Mouse (Mus musculus) liver, embryonic 12.5 days (tissue): ENCODE measurements around the gene Purb. TPM values are rescaled to one million over a fixed set of nuclear protein-coding genes. Genes with fewer than 3 reads are reported as not detected.
"Not testable (repeated sequence)": the region's sequence is repeated elsewhere in the genome, so short reads cannot be mapped to it uniquely, and the experiment has no call there.

Experiments
- ATAC-seq: fragments of 200-750 bp; cut with Nextera tagmentation; 2 replicates; pipeline ENCODE4 v1.8.0; 2017; ENCODE audit warnings: moderate number of reproducible peaks, mild to moderate bottlenecking, moderate library complexity
- H3K27ac ChIP-seq: fragments of 300-500 bp; sonication (generic); 2 replicates; pipeline ENCODE4 v1.5.1; 2016; ENCODE audit warnings: mild to moderate bottlenecking
- H3K27me3 ChIP-seq: fragments of 300-500 bp; sonication (generic); replicated peaks from 2 replicates; pipeline ENCODE4 v1.6.1; 2016; ENCODE audit warnings: mild to moderate bottlenecking, moderate library complexity
- H3K36me3 ChIP-seq: fragments of 300-500 bp; sonication (generic); 2 replicates; pipeline ENCODE4 v1.6.1; 2016; ENCODE audit warnings: mild to moderate bottlenecking, moderate library complexity
- H3K4me1 ChIP-seq: fragments of 300-500 bp; sonication (generic); 2 replicates; pipeline ENCODE4 v1.6.1; 2016
- H3K4me2 ChIP-seq: fragments of 300-500 bp; sonication (generic); 2 replicates; pipeline ENCODE4 v1.6.1; 2016; ENCODE audit warnings: mild to moderate bottlenecking, moderate library complexity
- H3K4me3 ChIP-seq: fragments of 300-500 bp; sonication (generic); 2 replicates; pipeline ENCODE4 v1.5.1; 2016; ENCODE audit warnings: mild to moderate bottlenecking, moderate library complexity
- H3K9ac ChIP-seq: fragments of 300-500 bp; sonication (generic); 2 replicates; pipeline ENCODE4 v1.6.1; 2016; ENCODE audit warnings: mild to moderate bottlenecking, moderate library complexity
- H3K9me3 ChIP-seq: fragments of 300-500 bp; sonication (generic); replicated peaks from 2 replicates; pipeline ENCODE4 v1.6.1; 2016; ENCODE audit warnings: mild to moderate bottlenecking, moderate library complexity
- WGBS: fragments of 180-500 bp; shearing (Covaris S2); methylation state at CpG from one replicate; pipeline ENCODE4 v1.1.7; 2016; ENCODE audit not compliant: insufficient replicate concordance; 5-methylcytosine and 5-hydroxymethylcytosine counted together
- polyA plus RNA-seq: library from polyadenylated mRNA; unstranded; fragments of >200 nt; fragmentation: Nextera tagmentation; extraction: Ambion mirVana; gene quantifications from 2 replicates; pipeline ENCODE4 v1.2.1, GENCODE M21; 2016

The Purb gene
- polyA plus RNA-seq, 1 experiment from 2014 or later: 11.2 TPM

- Histone ChIP-seq H3K4me3 (no peak overlapping the region), H3K4me1 (peaks cover 12% of the 10 kb centered on the region), H3K9ac (no peak overlapping the region), H3K27ac (no peak overlapping the region), H3K4me2 (no peak overlapping the region), H3K36me3 (peaks cover 35% of the 10 kb centered on the region), H3K9me3 (no peaks in the 10 kb centered on the region), H3K27me3 (no peaks in the 10 kb centered on the region)
- 26% methylated on average over 4 of the region's 4 CpGs for WGBS
- peak; percentile 51 for ATAC-seq
These were observed 10.6 kb downstream of the Purb start for GRCm38 (mm10) chr11:6465122-6465521.

- peaks cover 24% of the 10 kb centered on the region for H3K36me3 ChIP-seq
- 73% methylated on average over 6 of the region's 6 CpGs for WGBS
These were observed 12.4 kb downstream of the Purb start for GRCm38 (mm10) chr11:6463159-6463837.

GRCm38 (mm10) chr11:6456083-6456482, 19.6 kb downstream of the Purb start:
- ATAC-seq: no peak
- Histone ChIP-seq H3K27me3 (no peaks in the 10 kb centered on the region), H3K4me3 (no peak overlapping the region), H3K9me3 (no peaks in the 10 kb centered on the region), H3K4me1 (no peaks in the 10 kb centered on the region), H3K36me3 (no peaks in the 10 kb centered on the region), H3K9ac (no peak overlapping the region), H3K4me2 (no peak overlapping the region), H3K27ac (no peak overlapping the region)
- 56% methylated on average over 6 of the region's 6 CpGs for WGBS

More at GRCm38 (mm10) chr11:6463159-6463837, 12.4 kb downstream of the Purb start:
- Histone ChIP-seq H3K4me1 (peaks cover 3% of the 10 kb centered on the region; the same call in 1 of the 2 replicates), H3K27me3 (no peaks in the 10 kb centered on the region), H3K4me3 (no peak overlapping the region), H3K9ac (no peak overlapping the region), H3K27ac (no peak overlapping the region), H3K9me3 (no peaks in the 10 kb centered on the region), H3K4me2 (no peak overlapping the region)
- ATAC-seq: no peak

- not testable (repeated sequence) for ATAC-seq, H3K27me3 ChIP-seq, H3K27ac ChIP-seq, H3K9ac ChIP-seq, H3K36me3 ChIP-seq, H3K4me3 ChIP-seq, H3K9me3 ChIP-seq, H3K4me2 ChIP-seq
- H3K4me1 ChIP-seq: peaks cover 14% of the 10 kb centered on the region
- WGBS: 81% methylated on average over 5 of the region's 5 CpGs
These were observed 27.6 kb downstream of the Purb start for GRCm38 (mm10) chr11:6448155-6448554.

GRCm38 (mm10) chr11:6447493-6447892, 28.2 kb downstream of the Purb start:
- H3K4me2 ChIP-seq: no peak overlapping the region
- no peak overlapping the region for H3K9ac ChIP-seq
- ATAC-seq: no peak
- peaks cover 19% of the 10 kb centered on the region for H3K4me1 ChIP-seq
- H3K36me3 ChIP-seq: no peaks in the 10 kb centered on the region
- H3K9me3 ChIP-seq: no peaks in the 10 kb centered on the region
- 85% methylated on average over 4 of the region's 4 CpGs for WGBS
- no peak overlapping the region for H3K4me3 ChIP-seq
- no peaks in the 10 kb centered on the region for H3K27me3 ChIP-seq
- no peak overlapping the region for H3K27ac ChIP-seq

- H3K4me2 ChIP-seq: no peak overlapping the region
- no peaks in the 10 kb centered on the region for H3K27me3 ChIP-seq
- no peak overlapping the region for H3K27ac ChIP-seq
- no peaks in the 10 kb centered on the region for H3K9me3 ChIP-seq
- WGBS: 78% methylated on average over 7 of the region's 7 CpGs
- H3K36me3 ChIP-seq: peaks cover 8% of the 10 kb centered on the region
- ATAC-seq: no peak
- peaks cover 29% of the 10 kb centered on the region for H3K4me1 ChIP-seq
- H3K9ac ChIP-seq: no peak overlapping the region
- H3K4me3 ChIP-seq: no peak overlapping the region
These were observed 29.8 kb downstream of the Purb start for GRCm38 (mm10) chr11:6445951-6446350.

GRCm38 (mm10) chr11:6445441-6445840, 30.3 kb downstream of the Purb start:
- Histone ChIP-seq H3K36me3 (peaks cover 13% of the 10 kb centered on the region), H3K4me2 (peak overlapping the region; percentile 75), H3K4me3 (peak overlapping the region; percentile 91; the same call in 1 of the 2 replicates), H3K9me3 (no peaks in the 10 kb centered on the region), H3K9ac (peak overlapping the region; percentile 69), H3K4me1 (peaks cover 29% of the 10 kb centered on the region), H3K27me3 (no peaks in the 10 kb centered on the region), H3K27ac (peak overlapping the region; percentile 88; the same call in 1 of the 2 replicates)
- ATAC-seq: no peak
- 62% methylated on average over 4 of the region's 4 CpGs for WGBS

GRCm38 (mm10) chr11:6444077-6444853, 31.5 kb downstream of the Purb start, which contains the start of gene H2afv:
Gene H2afv (minus strand): TSS chr11:6444443.
- peak within 1 kb of the TSS; percentile 94 for H3K9ac ChIP-seq
- H3K27ac ChIP-seq: peak within 1 kb of the TSS; percentile 96
- peaks cover 19% of the 10 kb centered on the region for H3K36me3 ChIP-seq
- 2% methylated on average over 78 of the region's 80 CpGs for WGBS
- H3K4me2 ChIP-seq: peak within 1 kb of the TSS; percentile 75
- peak; percentile 97 for ATAC-seq
- peak within 1 kb of the TSS; percentile 91 for H3K4me3 ChIP-seq
- no peaks in the 10 kb centered on the region for H3K9me3 ChIP-seq
- H3K27me3 ChIP-seq: no peaks in the 10 kb centered on the region
- peaks cover 29% of the 10 kb centered on the region for H3K4me1 ChIP-seq

GRCm38 (mm10) chr11:6443727-6444076, 32.0 kb downstream of the Purb start:
- H3K36me3 ChIP-seq: peaks cover 25% of the 10 kb centered on the region
- H3K4me1 ChIP-seq: peaks cover 29% of the 10 kb centered on the region
- peak overlapping the region; percentile 94 for H3K9ac ChIP-seq
- H3K27me3 ChIP-seq: no peaks in the 10 kb centered on the region
- no peak for ATAC-seq
- 0% methylated on average over 10 of the region's 10 CpGs for WGBS
- peak overlapping the region; percentile 71 for H3K4me2 ChIP-seq
- H3K9me3 ChIP-seq: no peaks in the 10 kb centered on the region
- H3K27ac ChIP-seq: peak overlapping the region; percentile 96
- peak overlapping the region; percentile 91 for H3K4me3 ChIP-seq

GRCm38 (mm10) chr11:6443102-6443501, 32.6 kb downstream of the Purb start:
- peaks cover 29% of the 10 kb centered on the region for H3K4me1 ChIP-seq
- peaks cover 31% of the 10 kb centered on the region for H3K36me3 ChIP-seq
- peak overlapping the region; percentile 91 for H3K4me3 ChIP-seq
- no peaks in the 10 kb centered on the region for H3K27me3 ChIP-seq
- no peak for ATAC-seq
- no peaks in the 10 kb centered on the region for H3K9me3 ChIP-seq
- H3K27ac ChIP-seq: peak overlapping the region; percentile 96
- peak overlapping the region; percentile 94 for H3K9ac ChIP-seq
- 34% methylated on average over 4 of the region's 4 CpGs for WGBS
- H3K4me2 ChIP-seq: peak overlapping the region; percentile 71

- H3K36me3 ChIP-seq: peaks cover 36% of the 10 kb centered on the region
- peak overlapping the region; percentile 91 for H3K4me3 ChIP-seq
- no peak for ATAC-seq
- no peaks in the 10 kb centered on the region for H3K9me3 ChIP-seq
- H3K4me2 ChIP-seq: peak overlapping the region; percentile 71
- H3K4me1 ChIP-seq: peaks cover 29% of the 10 kb centered on the region
- no peaks in the 10 kb centered on the region for H3K27me3 ChIP-seq
- 88% methylated on average over 4 of the region's 4 CpGs for WGBS
- H3K27ac ChIP-seq: peak overlapping the region; percentile 10; the same call in 1 of the 2 replicates
- peak overlapping the region; percentile 52 for H3K9ac ChIP-seq
These were observed 33.2 kb downstream of the Purb start for GRCm38 (mm10) chr11:6442566-6442965.

- H3K4me3 ChIP-seq: no peak overlapping the region
- peaks cover 23% of the 10 kb centered on the region for H3K4me1 ChIP-seq
- H3K27me3 ChIP-seq: no peaks in the 10 kb centered on the region
- no peak overlapping the region for H3K9ac ChIP-seq
- no peak overlapping the region for H3K27ac ChIP-seq
- ATAC-seq: no peak
- peaks cover 58% of the 10 kb centered on the region for H3K36me3 ChIP-seq
- 93% methylated on average over 4 of the region's 4 CpGs for WGBS
- no peaks in the 10 kb centered on the region for H3K9me3 ChIP-seq
- no peak overlapping the region for H3K4me2 ChIP-seq
These were observed 35.5 kb downstream of the Purb start for GRCm38 (mm10) chr11:6440171-6440570.
